Mouse (Mus musculus) bone marrow macrophage, adult 2 months (primary cell): ENCODE measurements around the gene Ncl. TPM values are rescaled to one million over a fixed set of nuclear protein-coding genes. Genes with fewer than 3 reads are reported as not detected.

Experiments used
- H3K27ac ChIP-seq: 2 replicates; pipeline ENCODE4 v1.5.1; 2012; ENCODE audit warnings: low read depth, low read length; ENCODE audit not compliant: insufficient read depth
- H3K4me1 ChIP-seq: 2 replicates; pipeline ENCODE4 v1.6.1; 2012; ENCODE audit warnings: low read length; ENCODE audit not compliant: control insufficient read depth, insufficient read depth
- H3K4me3 ChIP-seq: 2 replicates; pipeline ENCODE4 v1.5.1; 2012; ENCODE audit warnings: mild to moderate bottlenecking, low read length, moderate library complexity; ENCODE audit not compliant: insufficient read depth
- CTCF ChIP-seq: IDR thresholded peaks from 2 replicates; pipeline ENCODE4 v1.5.1; 2012; ENCODE audit warnings: low read depth, mild to moderate bottlenecking, low read length, moderate library complexity
- POLR2A ChIP-seq: IDR thresholded peaks from 2 replicates; pipeline ENCODE4 v1.6.1; 2012; ENCODE audit warnings: mild to moderate bottlenecking, low read depth, low read length, borderline replicate concordance
- polyA plus RNA-seq: library from polyadenylated mRNA; stranded (reverse); fragments of >200 nt; gene quantifications from 2 replicates; pipeline ENCODE4 v1.2.4, GENCODE M21; 2012; ENCODE audit not compliant: missing spikeins, insufficient read depth, insufficient read length

Gene Ncl
- polyA plus RNA-seq, 1 experiment = 191 TPM

DNA sequence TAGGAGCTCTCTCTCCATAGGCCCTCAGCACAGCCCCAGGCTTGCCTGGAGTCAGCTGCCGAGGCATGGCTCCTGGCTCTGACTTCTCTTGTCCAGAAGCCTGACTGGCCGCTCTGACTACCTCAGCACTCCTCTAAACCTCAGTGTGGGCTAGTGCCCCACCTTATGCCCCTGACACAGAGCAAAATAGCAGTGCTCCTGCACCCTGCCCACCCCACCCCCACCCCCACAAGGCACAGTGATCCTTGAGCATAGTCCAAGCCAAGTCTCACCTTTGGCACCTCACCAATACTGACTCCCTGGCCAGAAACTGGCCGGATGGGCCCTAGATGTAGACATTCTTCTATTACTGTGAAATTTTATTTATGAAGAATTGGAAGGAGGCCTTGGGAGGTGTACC lies 52.5 kb downstream of the Ncl start:
- H3K4me1 ChIP-seq = peaks cover 3% of the 10 kb centered on the region; the same call in 1 of the 2 replicates
- no peak overlapping the region for H3K4me3 ChIP-seq
- TF ChIP-seq CTCF (no peak), POLR2A (no peak)
- no peak overlapping the region for H3K27ac ChIP-seq

DNA sequence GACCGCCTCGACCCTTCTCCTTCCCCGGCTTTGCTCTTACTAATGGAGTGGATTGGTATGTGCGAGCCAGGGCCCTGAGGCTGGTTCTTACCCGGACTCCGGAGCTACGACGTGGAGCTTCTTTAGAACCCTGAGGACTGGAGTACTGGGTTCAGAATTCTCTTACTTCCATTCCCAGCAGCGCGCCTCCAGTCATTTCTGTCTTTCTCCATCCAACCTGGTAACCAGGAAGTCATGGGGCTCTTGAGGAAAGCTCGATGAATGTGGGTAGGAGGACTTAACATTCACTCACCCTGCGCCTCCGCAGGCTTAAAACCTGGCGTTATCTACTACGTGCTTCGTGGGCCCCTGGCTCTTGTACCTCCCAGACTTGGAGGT lies 55.3 kb downstream of the Ncl start:
- Histone ChIP-seq H3K4me1 (peaks cover 3% of the 10 kb centered on the region; the same call in 1 of the 2 replicates), H3K27ac (no peak overlapping the region), H3K4me3 (peak overlapping the region; percentile 56)
- no peak for TF ChIP-seq CTCF
- no peak for TF ChIP-seq POLR2A

DNA sequence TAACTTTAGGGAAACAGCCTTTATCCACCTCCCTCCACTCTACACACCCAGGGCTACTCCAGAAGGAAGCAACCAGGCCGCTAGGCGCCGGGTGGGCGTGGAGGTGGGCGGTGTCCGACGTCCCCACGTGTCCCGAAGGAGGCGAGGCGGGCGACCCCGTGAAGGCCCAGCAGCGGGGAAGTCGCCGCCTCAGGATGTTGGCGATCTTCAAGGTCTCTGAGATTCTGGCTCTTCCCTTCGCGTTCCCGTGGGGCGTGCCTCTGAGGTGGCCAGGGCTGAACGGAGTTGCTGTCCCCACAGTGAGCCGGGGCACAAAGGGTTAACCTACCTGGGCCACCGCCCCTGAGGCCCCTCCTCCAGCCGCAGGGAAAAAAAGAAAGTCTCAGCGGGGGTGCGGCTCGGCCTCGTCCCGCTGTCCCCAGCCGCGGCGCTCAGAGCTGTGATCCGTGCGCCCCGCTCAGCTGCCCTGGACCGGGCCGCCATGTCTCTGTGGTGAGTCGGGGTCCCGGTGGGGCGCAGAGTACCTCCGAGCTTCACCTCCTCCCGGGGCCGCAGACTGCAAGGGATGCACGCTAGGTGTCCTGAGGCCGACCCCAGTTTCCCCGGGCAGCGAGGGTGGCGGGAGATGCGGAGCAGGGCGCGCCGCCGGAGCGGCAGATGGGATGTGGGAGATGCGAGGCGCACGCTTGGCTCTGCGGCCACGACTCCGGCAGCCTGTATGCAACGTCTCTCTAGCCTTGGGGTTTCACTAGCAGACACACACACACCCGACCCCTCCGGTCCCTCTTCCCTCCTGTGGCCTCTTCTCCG lies 55.9 kb downstream of the Ncl start:
- TF ChIP-seq CTCF (no peak), POLR2A (no peak)
- Histone ChIP-seq H3K4me1 (peaks cover 3% of the 10 kb centered on the region; the same call in 1 of the 2 replicates), H3K4me3 (peak overlapping the region; percentile 56), H3K27ac (no peak overlapping the region)

DNA sequence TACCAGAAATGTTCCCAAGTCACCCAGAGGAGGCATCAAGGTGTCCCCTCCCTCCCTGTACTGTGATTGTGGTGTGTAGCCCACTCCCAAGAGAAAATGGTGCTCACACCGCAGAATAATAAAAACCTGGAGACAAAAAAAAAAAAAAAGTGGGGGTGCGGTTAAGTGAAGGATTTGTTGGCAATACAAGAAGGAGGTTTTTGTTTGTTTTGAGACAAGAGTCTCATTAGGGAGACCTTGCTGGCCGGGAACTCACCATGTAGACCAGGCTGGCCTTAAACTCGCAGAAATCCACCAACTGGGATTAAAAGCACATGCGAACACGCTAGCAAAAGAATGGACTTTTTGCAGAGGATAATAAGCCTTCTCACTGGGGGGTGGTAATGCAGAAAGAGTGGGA lies 56.7 kb downstream of the Ncl start, which contains the start of gene B3gnt7:
B3gnt7 (plus strand) TSS at position 301 of the 400 bp plus-strand sequence.
- no peak within 1 kb of the TSS for H3K27ac ChIP-seq
- TF ChIP-seq CTCF (no peak), POLR2A (no peak)
- H3K4me1 ChIP-seq = peaks cover 6% of the 10 kb centered on the region
- H3K4me3 ChIP-seq = peak within 1 kb of the TSS; percentile 56

GRCm38 (mm10) chr1:86301221-86302091 lies 57.7 kb downstream of the Ncl start:
- H3K4me3 ChIP-seq = no peak overlapping the region
- TF ChIP-seq POLR2A (no peak), CTCF (no peak)
- H3K4me1 ChIP-seq = peaks cover 10% of the 10 kb centered on the region
- H3K27ac ChIP-seq = no peak overlapping the region

DNA sequence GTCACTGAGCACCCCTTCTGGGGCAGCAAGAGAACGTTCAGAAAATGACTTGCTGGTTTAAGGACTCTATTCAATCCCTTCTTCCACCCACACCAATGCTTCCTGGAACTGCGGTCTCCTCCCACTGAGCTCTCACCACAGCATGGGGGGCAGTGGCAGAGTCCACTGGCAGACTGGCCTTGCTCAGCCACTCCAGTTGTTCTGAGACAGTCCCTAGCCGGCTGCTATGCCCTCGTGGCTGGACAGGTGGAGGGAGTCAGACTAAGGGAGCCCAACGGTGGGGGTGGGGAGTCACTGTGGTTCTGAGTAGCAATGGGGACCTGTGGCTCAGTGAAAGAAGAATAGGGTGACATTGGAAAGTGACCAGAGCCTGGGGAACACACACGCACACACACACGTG lies 58.5 kb downstream of the Ncl start:
- no peak for TF ChIP-seq POLR2A
- TF ChIP-seq CTCF = no peak
- Histone ChIP-seq H3K4me1 (peaks cover 10% of the 10 kb centered on the region), H3K27ac (no peak overlapping the region), H3K4me3 (no peak overlapping the region)

GRCm38 (mm10) chr1:86300093-86300492 lies 59.1 kb downstream of the Ncl start:
- Histone ChIP-seq H3K4me3 (no peak overlapping the region), H3K27ac (no peak overlapping the region), H3K4me1 (peaks cover 10% of the 10 kb centered on the region)
- TF ChIP-seq POLR2A = no peak
- TF ChIP-seq CTCF = no peak

Other genes starting within 250 kb of the Ncl start
- gene Htr2b, start 247.4 kb downstream of the Ncl start, polyA plus RNA-seq = 0.39 and 0.76 TPM in 2 replicates
- not detected in 2 replicates for gene Gm21972, start 225.8 kb downstream of the Ncl start, polyA plus RNA-seq
- 3.1 and 4.8 TPM in 2 replicates for gene Armc9, start 204.6 kb downstream of the Ncl start, polyA plus RNA-seq
- gene B3gnt7, start 56.6 kb downstream of the Ncl start, polyA plus RNA-seq = 0.21 TPM in 1 of 2 replicates, not detected in the other
- not detected in 2 replicates for gene Nmur1, start 66.8 kb upstream of the Ncl start, polyA plus RNA-seq
- not detected in 2 replicates for gene Tex44, start 66.9 kb upstream of the Ncl start, polyA plus RNA-seq
- gene Ptma, start 167.3 kb upstream of the Ncl start, polyA plus RNA-seq = 1,364 and 1,417 TPM in 2 replicates
- gene Pde6d, start 223.2 kb upstream of the Ncl start, polyA plus RNA-seq = 33.6 and 39.7 TPM in 2 replicates
- 20.9 and 22.4 TPM in 2 replicates for gene Cops7b, start 223.5 kb upstream of the Ncl start, polyA plus RNA-seq